Mouse (Mus musculus) liver, embryonic 15.5 days (tissue): ENCODE measurements around the gene Zfp952. TPM values are rescaled to one million over a fixed set of nuclear protein-coding genes. Genes with fewer than 3 reads are reported as not detected.

Experiments
- ATAC-seq: fragments of 200-750 bp; cut with Nextera tagmentation; 2 replicates; pipeline ENCODE4 v1.8.0; 2017; ENCODE audit warnings: moderate number of reproducible peaks, mild to moderate bottlenecking, moderate library complexity; ENCODE audit not compliant: insufficient read depth
- H3K27ac ChIP-seq: fragments of 300-500 bp; sonication (generic); replicated peaks from 2 replicates; pipeline ENCODE4 v1.5.1; 2015; ENCODE audit warnings: mild to moderate bottlenecking, inconsistent platforms
- H3K27me3 ChIP-seq: fragments of 300-500 bp; sonication (generic); 2 replicates; pipeline ENCODE4 v1.6.1; 2015; ENCODE audit warnings: mild to moderate bottlenecking, inconsistent platforms
- H3K36me3 ChIP-seq: fragments of 300-500 bp; sonication (generic); replicated peaks from 2 replicates; pipeline ENCODE4 v1.6.1; 2015; ENCODE audit warnings: moderate library complexity, mild to moderate bottlenecking, inconsistent platforms
- H3K4me1 ChIP-seq: fragments of 300-500 bp; sonication (generic); replicated peaks from 2 replicates; pipeline ENCODE4 v1.6.1; 2015; ENCODE audit warnings: inconsistent platforms
- H3K4me2 ChIP-seq: fragments of 300-500 bp; sonication (generic); 2 replicates; pipeline ENCODE4 v1.6.1; 2015; ENCODE audit warnings: moderate library complexity, mild to moderate bottlenecking, inconsistent platforms
- H3K4me3 ChIP-seq: fragments of 300-500 bp; sonication (generic); replicated peaks from 2 replicates; pipeline ENCODE4 v1.5.1; 2015; ENCODE audit warnings: mild to moderate bottlenecking, inconsistent platforms
- H3K9ac ChIP-seq: fragments of 300-500 bp; sonication (generic); 2 replicates; pipeline ENCODE4 v1.6.1; 2015; ENCODE audit warnings: moderate library complexity, mild to moderate bottlenecking, inconsistent platforms
- H3K9me3 ChIP-seq: fragments of 300-500 bp; sonication (generic); replicated peaks from 2 replicates; pipeline ENCODE4 v1.6.1; 2016; ENCODE audit warnings: inconsistent platforms
- WGBS: fragments of 180-500 bp; shearing (Covaris S2); methylation state at CpG from one replicate; pipeline ENCODE4 v1.1.7; 2015; ENCODE audit warnings: mixed read lengths; ENCODE audit not compliant: insufficient replicate concordance; 5-methylcytosine and 5-hydroxymethylcytosine counted together
- polyA plus RNA-seq: library from polyadenylated mRNA; unstranded; fragments of >200 nt; fragmentation: Nextera tagmentation; extraction: Ambion mirVana; gene quantifications from 2 replicates; pipeline ENCODE4 v1.2.1, GENCODE M21; 2015

Gene Zfp952
- polyA plus RNA-seq: 2.5 and 3.0 TPM in 2 replicates

- H3K9me3 ChIP-seq: no peaks in the 10 kb centered on the region
- H3K36me3 ChIP-seq: 0 out of 2 replicates have a peak, but pooled peaks cover 6% of the 10 kb centered on the region
- H3K4me2 ChIP-seq: peak within 1 kb of the TSS; percentile 74
- WGBS: under 1% methylated on average over 21 of the region's 21 CpGs
- peak within 1 kb of the TSS; percentile 76 for H3K27ac ChIP-seq
- peak within 1 kb of the TSS; percentile 83 for H3K4me3 ChIP-seq
- peak; percentile 89 for ATAC-seq
- H3K27me3 ChIP-seq: no peaks in the 10 kb centered on the region
- peak within 1 kb of the TSS; percentile 77 for H3K9ac ChIP-seq
- H3K4me1 ChIP-seq: peaks cover 13% of the 10 kb centered on the region
Observed at GRCm38 (mm10) chr17:32992699-32993474, at the start of gene Zfp952. Gene Zfp952 (plus strand): TSS chr17:32993129.

- Histone ChIP-seq H3K9me3 (no peaks in the 10 kb centered on the region), H3K4me1 (peaks cover 18% of the 10 kb centered on the region)
Observed at GRCm38 (mm10) chr17:32943661-32944060, 49.3 kb upstream of the Zfp952 start.

GRCm38 (mm10) chr17:32944402-32945035 is 48.4 kb upstream of the Zfp952 start:
- no peak for ATAC-seq
- Histone ChIP-seq H3K4me1 (peaks cover 18% of the 10 kb centered on the region), H3K4me3 (no peak overlapping the region), H3K9me3 (no peaks in the 10 kb centered on the region), H3K9ac (no peak overlapping the region), H3K36me3 (no peaks in the 10 kb centered on the region), H3K27ac (no peak overlapping the region), H3K27me3 (no peaks in the 10 kb centered on the region), H3K4me2 (no peak overlapping the region)
- 57% methylated on average over 3 of the region's 3 CpGs for WGBS

More at GRCm38 (mm10) chr17:32943661-32944060, 49.3 kb upstream of the Zfp952 start:
- WGBS: 72% methylated on average over 3 of the region's 3 CpGs
- Histone ChIP-seq H3K27me3 (no peaks in the 10 kb centered on the region), H3K4me2 (no peak overlapping the region), H3K27ac (no peak overlapping the region), H3K36me3 (no peaks in the 10 kb centered on the region), H3K4me3 (no peak overlapping the region), H3K9ac (no peak overlapping the region)
- no peak for ATAC-seq

- Histone ChIP-seq H3K4me2 (peak overlapping the region; percentile 71), H3K4me3 (peak overlapping the region; percentile 61), H3K4me1 (peaks cover 18% of the 10 kb centered on the region), H3K9me3 (no peaks in the 10 kb centered on the region), H3K36me3 (no peaks in the 10 kb centered on the region), H3K27me3 (no peaks in the 10 kb centered on the region), H3K27ac (peak overlapping the region; percentile 66), H3K9ac (peak overlapping the region; percentile 52)
- ATAC-seq: no peak
- 25% methylated on average over 9 of the region's 9 CpGs for WGBS
Observed at GRCm38 (mm10) chr17:32946716-32947115, 46.2 kb upstream of the Zfp952 start.

GRCm38 (mm10) chr17:32947215-32947914 is 45.6 kb upstream of the Zfp952 start, which contains the start of gene Cyp4f13:
Gene Cyp4f13 (minus strand): TSS chr17:32947402.
- H3K27ac ChIP-seq: peak within 1 kb of the TSS; percentile 66
- peaks cover 18% of the 10 kb centered on the region for H3K4me1 ChIP-seq
- peak within 1 kb of the TSS; percentile 71 for H3K4me2 ChIP-seq
- no peaks in the 10 kb centered on the region for H3K9me3 ChIP-seq
- peak within 1 kb of the TSS; percentile 61 for H3K4me3 ChIP-seq
- peak; percentile 89 for ATAC-seq
- peak within 1 kb of the TSS; percentile 52 for H3K9ac ChIP-seq
- H3K27me3 ChIP-seq: 0 out of 2 replicates have a peak, but pooled peaks cover 4% of the 10 kb centered on the region
- WGBS: 7% methylated on average over 12 of the region's 12 CpGs
- no peaks in the 10 kb centered on the region for H3K36me3 ChIP-seq

- Histone ChIP-seq H3K27me3 (0 out of 2 replicates have a peak, but pooled peaks cover 6% of the 10 kb centered on the region), H3K9me3 (no peaks in the 10 kb centered on the region), H3K36me3 (no peaks in the 10 kb centered on the region), H3K27ac (no peak overlapping the region), H3K4me3 (no peak overlapping the region), H3K4me1 (peaks cover 18% of the 10 kb centered on the region), H3K4me2 (no peak overlapping the region), H3K9ac (no peak overlapping the region)
- no peak for ATAC-seq
- WGBS: 69% methylated on average over 3 of the region's 3 CpGs
Observed at GRCm38 (mm10) chr17:32950136-32950535, 42.8 kb upstream of the Zfp952 start.

GRCm38 (mm10) chr17:32951006-32951405 is 41.9 kb upstream of the Zfp952 start:
- Histone ChIP-seq H3K27me3 (0 out of 2 replicates have a peak, but pooled peaks cover 6% of the 10 kb centered on the region), H3K9ac (no peak overlapping the region), H3K4me1 (peaks cover 17% of the 10 kb centered on the region), H3K9me3 (no peaks in the 10 kb centered on the region), H3K36me3 (no peaks in the 10 kb centered on the region), H3K4me2 (no peak overlapping the region), H3K27ac (no peak overlapping the region), H3K4me3 (no peak overlapping the region)
- no peak for ATAC-seq
- WGBS: 50% methylated on average over 11 of the region's 11 CpGs

- no peak for ATAC-seq
- 25% methylated on average over 16 of the region's 16 CpGs for WGBS
- H3K4me2 ChIP-seq: no peak overlapping the region
Observed at GRCm38 (mm10) chr17:32951441-32951840, 41.5 kb upstream of the Zfp952 start.

GRCm38 (mm10) chr17:32965253-32965622 is 27.7 kb upstream of the Zfp952 start:
- peaks cover 30% of the 10 kb centered on the region for H3K4me1 ChIP-seq
- no peaks in the 10 kb centered on the region for H3K9me3 ChIP-seq
- no peaks in the 10 kb centered on the region for H3K36me3 ChIP-seq
- H3K4me3 ChIP-seq: peak overlapping the region; percentile 83
- H3K27me3 ChIP-seq: no peaks in the 10 kb centered on the region
- WGBS: under 1% methylated on average over 14 of the region's 14 CpGs
- H3K27ac ChIP-seq: peak overlapping the region; percentile 88
- peak overlapping the region; percentile 80 for H3K4me2 ChIP-seq
- H3K9ac ChIP-seq: peak overlapping the region; percentile 67
- ATAC-seq: no peak

More at GRCm38 (mm10) chr17:32951441-32951840, 41.5 kb upstream of the Zfp952 start:
- Histone ChIP-seq H3K4me3 (no peak overlapping the region), H3K36me3 (no peaks in the 10 kb centered on the region), H3K9me3 (no peaks in the 10 kb centered on the region), H3K4me1 (peaks cover 12% of the 10 kb centered on the region), H3K27me3 (0 out of 2 replicates have a peak, but pooled peaks cover 6% of the 10 kb centered on the region), H3K27ac (no peak overlapping the region), H3K9ac (no peak overlapping the region)

- no peaks in the 10 kb centered on the region for H3K9me3 ChIP-seq
Observed at GRCm38 (mm10) chr17:32965623-32966290, 27.2 kb upstream of the Zfp952 start, which contains the start of gene Zfp472. Gene Zfp472 (plus strand): TSS chr17:32965814.

More at GRCm38 (mm10) chr17:32965623-32966290, 27.2 kb upstream of the Zfp952 start, which contains the start of gene Zfp472:
- ATAC-seq: peak; percentile 97
- Histone ChIP-seq H3K27ac (peak within 1 kb of the TSS; percentile 88), H3K36me3 (no peaks in the 10 kb centered on the region), H3K4me3 (peak within 1 kb of the TSS; percentile 83), H3K27me3 (no peaks in the 10 kb centered on the region), H3K9ac (peak within 1 kb of the TSS; percentile 67), H3K4me2 (peak within 1 kb of the TSS; percentile 80), H3K4me1 (peaks cover 30% of the 10 kb centered on the region)
- under 1% methylated on average over 33 of the region's 33 CpGs for WGBS
